Mouse (Mus musculus) thymus, postnatal 0 days (tissue): ENCODE data around the gene Shb. TPM values are rescaled to one million over a fixed set of nuclear protein-coding genes. Genes with fewer than 3 reads are reported as not detected.

Experiments
- DNase-seq: peaks from one replicate; pipeline ENCODE4 v3.0.0-alpha.2; 2015; ENCODE audit warnings: low spot score
- polyA plus RNA-seq: library from polyadenylated mRNA; unstranded; fragments of >200 nt; fragmentation: Nextera tagmentation; extraction: Ambion mirVana; gene quantifications from 2 replicates; pipeline ENCODE4 v1.2.1, GENCODE M21; 2015

Gene Shb
- polyA plus RNA-seq, 1 experiment from 2014 or later, result 4.7 TPM

GRCm38 (mm10) chr4:45422640-45423039 lies 109.6 kb downstream of the Shb start:
- DNase-seq, result no peak

GRCm38 (mm10) chr4:45421519-45422260 lies 110.6 kb downstream of the Shb start:
- DNase-seq, result no peak

DNA sequence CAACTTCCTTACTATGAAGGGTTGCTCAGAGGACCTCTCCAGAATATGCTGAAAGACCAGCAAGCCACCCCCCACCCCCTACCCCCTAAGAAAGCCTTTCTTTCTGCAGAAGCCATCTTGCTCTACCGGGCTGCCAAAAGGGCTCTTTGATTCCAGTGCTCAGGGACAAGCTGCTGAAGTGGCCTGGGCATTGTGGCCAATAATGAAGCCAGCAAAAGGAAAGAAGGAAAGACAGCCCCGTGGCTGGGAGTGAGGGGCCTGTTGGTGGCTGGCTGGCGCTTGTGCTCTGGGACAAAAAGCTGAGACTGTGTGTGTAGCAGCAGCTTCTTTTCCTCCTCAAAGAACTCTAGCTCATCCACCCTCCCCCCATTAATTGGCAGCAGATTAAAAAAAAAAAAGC lies 111.5 kb downstream of the Shb start:
- no peak for DNase-seq

- DNase-seq, result no peak
Observed at GRCm38 (mm10) chr4:45419051-45419450, 113.2 kb downstream of the Shb start.

DNA sequence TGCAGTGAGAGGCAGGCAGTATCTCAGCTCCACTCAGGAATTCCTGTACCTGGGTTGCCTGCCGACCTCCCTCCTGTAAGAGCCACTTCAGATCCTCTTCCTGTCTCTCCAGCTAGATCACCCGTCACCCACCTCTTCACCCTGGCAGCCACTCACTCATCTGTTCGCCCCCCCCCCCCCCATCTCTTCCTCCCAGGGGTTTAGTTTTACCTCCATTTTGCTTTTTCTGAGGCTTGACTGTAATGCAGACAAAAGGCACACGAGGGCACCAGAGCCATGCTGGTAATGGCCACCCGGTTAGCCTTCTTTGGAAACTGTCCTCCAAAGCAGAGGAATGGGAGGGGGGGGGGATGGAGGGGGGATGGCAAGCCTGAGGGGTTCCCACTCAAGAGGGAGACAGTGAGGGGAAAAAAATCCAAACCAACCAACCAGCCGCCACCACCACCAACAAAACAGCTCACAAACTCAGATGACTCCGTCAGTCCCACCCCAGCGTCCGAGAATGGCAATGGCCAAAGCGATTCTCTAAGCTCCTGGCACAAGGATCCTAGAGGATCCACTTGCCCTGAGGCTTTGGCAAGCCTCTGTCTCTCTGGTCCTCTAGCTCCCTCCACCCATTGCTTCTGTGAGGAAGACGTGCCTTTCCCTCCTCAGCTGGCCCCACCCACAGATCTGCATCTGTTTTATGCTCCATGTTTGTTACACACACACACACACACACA lies 113.9 kb downstream of the Shb start:
- DNase-seq, result peak; percentile 78

GRCm38 (mm10) chr4:45416314-45416713 lies 116.0 kb downstream of the Shb start:
- no peak for DNase-seq

GRCm38 (mm10) chr4:45413674-45414338 lies 118.5 kb downstream of the Shb start:
- no peak for DNase-seq

- no peak for DNase-seq
Observed at GRCm38 (mm10) chr4:45412433-45413192, 119.7 kb downstream of the Shb start.

- no peak for DNase-seq
Observed at GRCm38 (mm10) chr4:45411181-45411790, 121.0 kb downstream of the Shb start.

GRCm38 (mm10) chr4:45409270-45409669 lies 123.0 kb downstream of the Shb start:
- peak; percentile 83 for DNase-seq

DNA sequence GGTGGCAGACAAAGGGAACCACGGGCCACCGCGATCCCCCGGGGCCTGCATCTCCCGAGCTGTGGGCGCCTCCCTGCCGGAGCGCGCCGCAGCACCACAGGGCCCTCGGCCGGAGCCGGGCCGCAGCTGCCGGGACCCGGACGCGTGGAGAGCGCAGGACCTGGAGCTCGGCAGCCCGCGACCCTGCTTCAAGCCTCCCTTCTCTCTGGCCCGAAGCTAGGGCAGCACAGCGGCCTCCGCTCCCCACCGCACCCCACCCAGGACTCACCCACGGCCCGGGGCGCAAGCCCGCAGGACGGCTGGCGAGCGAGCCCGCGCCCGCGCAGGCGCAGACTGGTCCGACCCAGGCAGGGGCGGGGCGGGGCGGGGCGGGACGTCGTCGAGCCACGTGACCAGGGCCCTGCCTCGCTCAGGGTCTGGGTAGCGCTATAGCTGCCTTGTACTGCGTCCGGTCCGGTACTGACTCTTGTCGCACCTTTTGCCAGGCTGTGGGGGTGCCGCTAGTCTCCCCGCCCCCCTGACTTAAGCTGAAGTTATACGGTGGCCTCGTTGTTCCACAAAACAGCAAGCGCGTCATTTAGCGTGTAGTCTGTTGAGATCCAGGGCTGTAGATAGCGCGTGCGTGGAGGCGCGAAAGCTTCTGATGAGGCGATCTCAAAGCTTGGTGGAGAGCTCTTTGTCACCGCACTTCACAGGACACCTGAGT lies 123.7 kb downstream of the Shb start, which contains the start of gene Slc25a51:
Gene Slc25a51 (minus strand): TSS at position 340 of the 706 bp plus-strand sequence.
- peak; percentile 93 for DNase-seq

GRCm38 (mm10) chr4:45407703-45408334 lies 124.5 kb downstream of the Shb start:
- DNase-seq, result peak; percentile 50

- peak; percentile 27 for DNase-seq
Observed at GRCm38 (mm10) chr4:45407001-45407702, 125.1 kb downstream of the Shb start.

DNA sequence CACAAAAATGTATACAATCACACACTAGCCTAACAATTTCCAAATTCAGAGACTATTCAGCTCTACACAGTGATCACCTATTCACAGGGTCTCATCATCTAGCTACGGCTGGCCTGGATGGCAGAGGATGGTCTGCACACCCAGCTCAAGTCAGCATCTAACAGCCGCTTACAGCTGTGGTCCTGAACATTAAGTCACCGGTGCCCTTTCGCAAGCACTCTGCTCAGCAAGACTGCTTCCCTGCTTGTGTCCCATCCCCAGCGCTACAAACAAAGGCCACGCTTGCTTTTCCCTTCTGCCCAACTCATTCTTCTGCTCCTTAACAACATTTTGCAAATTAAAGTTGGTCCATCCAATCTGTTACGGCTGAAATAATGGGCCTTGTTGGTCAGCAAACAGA lies 125.9 kb downstream of the Shb start:
- no peak for DNase-seq

DNA sequence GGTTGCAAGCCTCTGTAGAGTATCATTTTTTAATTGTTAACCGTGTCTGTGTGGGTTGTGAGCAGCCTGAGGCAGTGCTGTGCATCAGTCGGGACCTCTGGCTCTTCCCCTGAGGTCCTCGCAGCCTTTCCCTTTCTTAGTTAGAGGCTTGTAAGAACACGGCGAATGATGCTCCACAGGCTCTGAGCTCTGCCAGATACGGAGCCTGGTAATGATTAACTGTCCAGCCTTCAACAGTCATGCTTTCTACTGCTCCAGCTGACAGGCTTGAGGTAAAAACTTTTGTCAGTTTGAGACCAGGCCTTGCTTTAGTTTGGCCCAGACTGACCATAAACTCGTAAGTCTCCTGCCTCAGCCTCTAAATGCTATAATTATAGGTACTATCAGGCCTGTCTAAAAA lies 127.0 kb downstream of the Shb start:
- DNase-seq, result no peak

DNA sequence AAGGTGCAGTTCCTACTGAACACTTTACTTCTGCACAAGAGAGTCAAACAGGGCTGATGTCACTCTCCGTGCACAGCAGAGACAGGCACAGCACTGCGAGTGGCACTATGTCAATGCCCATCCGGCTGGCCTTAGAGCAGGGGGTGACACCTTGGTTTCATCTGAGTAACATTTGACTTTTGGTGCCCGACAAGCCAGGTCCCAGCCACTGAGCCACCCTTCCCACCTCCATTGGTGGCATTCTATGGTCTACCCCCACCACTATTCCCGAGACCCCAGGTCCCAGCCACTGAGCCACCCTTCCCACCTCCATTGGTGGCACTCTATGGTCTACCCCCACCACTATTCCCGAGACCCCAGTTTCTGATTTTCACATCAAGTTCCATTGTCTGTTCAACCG lies 128.2 kb downstream of the Shb start:
- no peak for DNase-seq

DNA sequence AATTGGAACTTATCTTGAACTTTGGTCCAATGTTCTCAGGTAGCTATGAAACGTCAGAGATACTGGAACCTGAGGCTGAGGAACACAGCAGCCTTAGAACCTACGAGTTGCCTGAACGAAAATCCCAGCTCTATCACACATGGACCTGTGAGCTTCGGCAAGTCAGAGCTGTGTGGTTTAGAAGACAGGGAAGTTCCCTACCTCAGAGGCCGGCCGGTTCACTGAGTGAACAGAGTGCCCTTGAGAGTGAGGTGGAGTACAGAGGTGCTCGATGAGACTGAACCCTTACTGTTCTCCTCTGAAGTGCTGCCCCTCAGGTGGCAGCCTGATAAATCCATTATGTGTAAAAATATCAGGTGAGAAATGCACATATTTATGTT lies 128.8 kb downstream of the Shb start:
- no peak for DNase-seq

- DNase-seq, result no peak
Observed at GRCm38 (mm10) chr4:45402878-45403498, 129.3 kb downstream of the Shb start.

GRCm38 (mm10) chr4:45402281-45402680 lies 130.0 kb downstream of the Shb start:
- no peak for DNase-seq
